Mouse (Mus musculus) spleen, postnatal 14 days (tissue): ENCODE measurements around the gene Pabpn1l.
"Not testable (repeated sequence)": the region's sequence is repeated elsewhere in the genome, so short reads cannot be mapped to it uniquely, and the experiment has no call there.

ENCODE experiments used
- DNase-seq, 2 experiments: peaks; one replicate each; pipeline ENCODE4 v3.0.0; 2021 to 2022; ENCODE audit warnings: low spot score in 2 of 2

The Pabpn1l gene

DNA sequence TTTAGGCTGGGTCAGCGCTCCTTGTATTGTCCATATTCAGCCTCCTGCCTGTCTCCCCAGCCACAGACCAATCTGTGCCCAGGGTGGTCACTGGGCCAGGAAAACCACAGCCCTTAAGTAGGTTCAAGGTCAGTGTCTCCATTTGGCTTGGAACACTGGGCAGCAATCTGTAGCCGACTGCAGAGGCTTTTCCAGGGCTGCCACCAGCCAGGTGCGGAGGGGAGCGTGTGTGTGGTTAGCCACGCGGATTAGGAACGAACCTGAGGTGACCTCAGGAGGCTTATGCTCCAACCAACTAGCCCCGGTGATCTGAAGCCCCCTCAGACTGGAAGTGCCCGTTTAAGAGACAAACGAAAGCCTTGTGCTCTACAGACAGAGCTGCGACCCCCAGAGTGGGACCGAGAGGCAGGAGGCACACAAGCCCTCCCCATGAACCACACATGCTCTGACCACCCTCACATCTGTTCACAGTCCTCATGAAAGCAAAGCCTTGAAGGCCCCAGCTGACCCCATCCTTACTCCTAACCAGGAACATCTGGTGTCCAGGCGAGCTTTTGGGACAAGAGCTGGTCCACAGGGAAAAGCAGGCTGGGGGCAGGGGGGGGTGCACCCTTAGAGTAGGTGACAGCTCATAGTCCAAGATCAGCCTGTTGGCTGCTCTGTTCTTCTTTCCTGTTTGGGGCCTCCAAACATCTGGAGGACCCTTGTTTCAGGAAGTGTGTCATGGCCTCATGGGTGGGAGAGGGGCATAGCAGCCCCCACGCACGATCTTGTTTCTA is 25.8 kb upstream of the Pabpn1l start:
- DNase-seq: no peak

DNA sequence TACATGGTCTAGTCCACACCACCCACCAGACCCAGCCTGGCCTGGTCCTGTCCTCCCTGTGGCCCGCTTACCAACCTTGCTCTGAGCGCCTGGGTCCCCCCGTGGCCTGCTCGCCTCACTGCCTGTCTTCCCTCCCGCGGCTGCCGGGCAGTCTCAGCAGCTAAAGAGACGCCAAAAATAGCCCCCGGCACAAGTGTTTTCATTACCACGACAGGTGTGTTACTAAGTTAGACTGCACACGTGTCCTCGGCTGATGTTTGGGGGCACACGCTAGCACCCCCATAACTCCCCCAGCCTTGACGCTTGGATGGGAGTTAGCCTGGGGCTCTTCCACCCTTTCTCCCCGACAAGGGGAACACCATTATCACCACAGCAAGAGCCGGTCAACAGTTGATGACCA is 23.8 kb upstream of the Pabpn1l start:
- no peak for DNase-seq

DNA sequence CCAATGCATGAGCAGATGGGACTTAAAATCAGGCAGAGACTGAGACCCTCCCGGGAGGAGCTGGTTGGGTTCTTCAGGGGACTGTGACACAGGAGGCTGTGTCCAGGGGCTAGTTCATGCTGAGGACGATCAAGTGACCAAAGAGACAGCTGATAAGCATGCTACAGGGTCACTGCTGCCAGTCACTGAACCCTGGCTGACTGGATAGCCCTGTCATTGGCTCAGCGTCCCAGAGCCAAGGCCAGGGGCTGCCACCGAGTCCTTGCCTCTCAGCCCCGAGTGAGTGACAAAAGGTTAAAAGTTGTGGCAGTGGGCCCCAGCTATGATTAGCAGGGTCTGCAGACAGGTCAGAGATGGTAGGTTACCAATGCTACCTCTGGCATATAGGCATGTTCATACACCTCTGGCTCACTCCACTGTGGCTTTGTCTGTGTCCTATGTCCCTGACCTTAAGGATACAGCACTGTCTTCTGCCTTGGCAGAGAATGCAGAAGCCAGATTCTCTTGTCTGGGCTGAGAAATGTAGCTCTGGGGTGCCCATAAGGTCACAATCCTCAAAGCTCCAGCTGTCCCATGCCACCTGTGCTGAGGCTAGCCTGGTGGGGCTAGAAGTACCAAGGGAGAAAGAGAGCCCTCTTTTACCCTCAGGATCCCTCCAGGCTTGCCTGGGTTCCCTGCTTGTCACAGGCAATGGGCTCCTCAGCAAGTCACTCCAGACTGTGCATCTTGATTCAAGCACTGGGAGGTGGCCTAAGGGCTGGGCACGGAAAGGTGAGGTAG is 21.8 kb upstream of the Pabpn1l start:
- DNase-seq: no peak

DNA sequence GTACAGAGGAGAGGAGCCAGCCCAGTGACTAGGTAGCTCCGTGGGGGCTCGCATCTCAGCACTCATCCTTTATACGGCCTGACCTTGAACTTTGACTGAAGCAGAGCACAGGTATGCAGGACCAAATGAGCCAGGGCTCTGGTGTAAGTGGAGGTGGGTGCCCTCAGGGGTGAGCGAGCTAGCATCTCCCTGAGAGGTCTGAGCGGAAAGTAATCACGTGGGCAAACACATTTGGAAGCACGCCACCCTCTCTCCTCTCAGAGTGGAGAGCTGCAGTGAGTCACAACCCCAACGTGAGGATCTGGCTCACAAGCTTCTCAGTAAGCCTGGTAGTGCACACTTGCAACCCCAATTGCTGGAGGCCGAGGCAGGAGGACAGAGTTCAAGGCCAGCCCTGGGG is 19.5 kb upstream of the Pabpn1l start:
- no peak for DNase-seq

DNA sequence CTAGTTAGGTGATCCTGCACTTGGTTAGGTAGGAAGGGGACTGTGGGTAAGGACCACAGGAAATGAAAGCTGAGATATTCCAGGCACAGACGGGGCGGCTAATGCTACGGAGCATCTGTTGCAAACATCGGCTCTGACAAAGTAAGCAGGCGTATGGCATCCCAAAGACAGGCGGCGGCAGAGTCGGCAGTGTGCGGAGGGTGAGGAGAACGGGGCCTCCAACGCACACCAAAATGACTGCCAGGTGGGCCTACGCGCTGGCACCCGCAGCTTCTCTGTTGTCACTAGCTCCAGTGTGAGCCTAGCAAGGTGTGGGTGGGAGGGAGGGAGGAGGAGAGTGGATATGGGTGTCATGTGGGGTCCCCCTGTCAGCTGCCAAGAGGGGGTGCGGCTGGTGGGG is 18.9 kb upstream of the Pabpn1l start:
- DNase-seq: no peak

DNA sequence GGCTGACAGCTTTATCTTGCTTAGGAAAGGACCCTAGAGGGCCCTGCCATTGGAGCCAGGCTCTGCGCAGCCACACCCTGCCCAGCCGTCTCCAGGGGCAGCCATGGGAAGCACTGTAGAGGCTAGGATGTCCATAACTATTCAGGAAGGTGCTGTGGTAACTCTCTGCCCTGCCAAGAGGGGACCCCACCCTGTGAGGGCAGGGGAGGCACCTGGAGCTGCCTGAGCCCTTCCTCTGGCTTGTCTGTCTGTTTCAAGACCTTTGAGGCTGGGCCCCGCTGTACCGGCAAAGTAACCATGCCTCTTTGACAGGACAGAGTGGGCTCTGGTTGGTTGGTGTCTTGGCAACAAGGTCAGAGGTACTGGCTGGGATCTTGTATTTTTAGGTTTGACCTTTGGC is 18.3 kb upstream of the Pabpn1l start:
- DNase-seq: no peak

DNA sequence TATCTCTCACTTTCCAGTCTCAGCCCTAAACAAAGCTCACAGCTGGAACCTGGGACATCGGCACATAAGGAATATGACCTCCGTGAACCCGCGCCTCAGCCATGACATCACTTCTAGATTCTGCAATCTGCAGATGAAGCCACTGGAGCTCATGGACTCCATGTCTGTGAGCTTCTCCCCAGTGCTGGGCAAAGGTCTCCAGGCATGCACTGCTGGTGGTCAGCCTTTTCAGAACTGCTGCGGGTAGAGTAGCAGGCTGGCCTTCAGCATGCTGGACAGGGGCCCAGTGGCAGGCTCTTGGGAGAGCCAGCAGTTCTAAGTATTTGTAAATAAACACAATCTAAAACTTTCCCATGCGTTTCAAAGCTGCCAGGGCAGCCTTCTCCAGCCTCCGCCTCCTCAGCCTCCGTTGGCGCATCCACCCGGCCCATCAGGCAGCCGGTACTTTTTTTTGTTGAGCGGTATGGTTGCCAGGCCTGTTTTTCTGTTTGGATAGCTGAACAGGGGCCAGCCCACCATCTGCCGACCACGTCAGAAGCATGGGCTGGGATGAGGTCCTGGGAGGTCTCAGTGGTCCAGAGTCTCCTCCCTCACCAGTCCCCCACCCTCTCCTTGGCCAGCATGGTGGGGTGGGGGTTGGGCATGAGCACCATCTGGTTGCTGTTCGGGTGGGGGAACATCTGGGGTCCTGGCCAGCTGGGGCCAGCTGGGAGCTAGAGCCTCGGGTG is 17.1 kb upstream of the Pabpn1l start:
- DNase-seq: no peak

DNA sequence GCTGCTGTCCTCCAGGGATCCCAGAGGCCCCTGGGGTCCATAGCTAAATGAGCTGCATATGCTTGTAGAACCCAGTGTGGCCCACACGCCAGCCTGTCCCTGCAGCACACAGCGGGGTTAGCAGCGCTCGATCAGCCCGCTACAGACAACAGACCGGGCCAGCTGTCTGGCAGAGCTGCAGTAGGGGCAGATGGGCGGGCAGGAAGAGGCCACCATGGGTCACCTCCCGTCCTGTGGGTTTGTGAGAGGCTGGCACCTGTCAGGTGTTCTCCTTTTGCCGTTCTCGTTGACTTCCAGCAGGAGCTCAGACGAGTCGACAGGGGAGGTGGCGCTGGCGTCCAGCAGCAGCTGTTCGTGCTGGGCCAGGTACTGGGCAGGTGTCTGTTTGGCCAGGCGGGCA is 16.1 kb upstream of the Pabpn1l start:
- DNase-seq: no peak

DNA sequence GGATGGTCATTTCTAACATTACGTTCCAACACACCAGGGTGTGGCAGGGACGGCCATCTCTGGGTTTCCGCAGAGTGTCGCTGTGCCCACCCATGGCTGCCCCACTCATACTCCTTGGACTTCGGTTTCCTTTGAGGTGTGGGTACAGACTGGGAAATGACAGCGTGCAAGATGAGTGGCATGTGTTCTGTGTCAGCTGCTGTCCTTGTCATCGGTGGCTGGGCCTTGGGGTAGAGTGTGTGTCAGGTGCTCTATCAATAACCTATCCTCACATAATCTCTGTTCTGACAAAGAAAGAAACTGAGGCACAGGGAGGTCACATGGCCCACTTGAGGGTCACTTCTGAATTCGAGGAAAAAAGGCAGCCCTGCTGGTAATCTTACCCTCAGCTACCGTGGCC is 14.7 kb upstream of the Pabpn1l start:
- DNase-seq: no peak

DNA sequence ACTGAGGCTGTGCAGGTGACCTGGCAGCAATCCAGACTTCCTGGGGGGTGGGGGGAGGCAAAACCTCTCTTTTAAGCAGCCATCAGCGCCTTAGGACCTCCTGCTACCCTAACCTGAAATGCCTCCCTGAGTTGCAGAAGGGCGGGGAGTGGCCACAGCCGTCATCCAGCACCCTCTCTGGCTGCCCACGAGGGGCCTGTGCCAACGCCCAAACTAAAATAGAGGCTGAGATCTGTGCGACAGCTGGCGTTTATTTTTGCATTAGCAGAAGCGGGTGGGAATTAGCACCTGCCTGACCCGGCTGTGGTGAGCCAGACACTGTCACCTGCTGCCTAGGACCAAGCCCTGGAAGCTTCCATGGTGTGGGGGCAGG is 14.2 kb upstream of the Pabpn1l start:
- DNase-seq: no peak

DNA sequence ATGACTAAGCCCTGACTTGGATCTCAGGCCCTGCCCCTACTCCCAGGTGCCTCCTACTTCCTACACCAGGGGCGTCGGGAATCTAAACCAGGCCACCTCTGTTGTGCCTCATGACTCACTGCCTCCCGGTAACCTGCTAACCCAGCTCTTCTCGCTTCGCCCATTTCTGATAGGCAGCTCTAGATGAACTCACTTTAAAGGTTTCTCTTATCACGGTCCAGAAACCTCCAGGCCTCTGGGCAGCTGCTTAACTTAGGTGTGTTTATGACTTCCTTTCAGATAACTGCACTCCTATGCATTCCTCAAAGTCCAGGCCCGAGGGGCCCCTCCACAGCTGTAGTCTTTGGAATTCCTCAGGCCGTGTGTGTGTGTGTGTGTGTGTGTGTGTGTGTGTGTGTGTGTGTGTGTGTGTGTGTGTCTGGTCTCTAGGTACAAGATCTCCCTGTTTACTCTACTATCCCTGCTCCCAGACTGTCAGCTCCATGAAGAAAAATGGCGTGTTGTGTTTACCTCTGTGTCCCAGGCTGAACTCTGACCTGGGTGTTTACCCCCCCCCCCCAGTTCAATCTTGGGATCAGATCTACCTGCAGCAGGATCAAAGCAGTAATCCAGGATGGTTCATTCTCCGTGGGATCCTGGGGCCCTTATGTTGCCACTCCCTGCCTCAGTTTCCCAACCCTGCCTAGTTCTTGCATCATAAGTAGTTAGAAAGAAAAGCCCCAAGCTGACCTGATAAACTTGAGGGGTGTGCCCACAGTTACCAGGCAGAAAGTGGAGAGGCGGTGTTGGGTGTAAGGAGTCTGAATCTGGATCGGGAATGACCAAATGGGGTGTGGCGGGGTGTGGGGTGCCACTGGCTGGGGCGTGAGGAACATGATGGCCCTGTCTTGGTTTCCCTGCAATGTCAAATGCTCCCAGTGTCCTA is 13.6 kb upstream of the Pabpn1l start:
- no peak for DNase-seq

DNA sequence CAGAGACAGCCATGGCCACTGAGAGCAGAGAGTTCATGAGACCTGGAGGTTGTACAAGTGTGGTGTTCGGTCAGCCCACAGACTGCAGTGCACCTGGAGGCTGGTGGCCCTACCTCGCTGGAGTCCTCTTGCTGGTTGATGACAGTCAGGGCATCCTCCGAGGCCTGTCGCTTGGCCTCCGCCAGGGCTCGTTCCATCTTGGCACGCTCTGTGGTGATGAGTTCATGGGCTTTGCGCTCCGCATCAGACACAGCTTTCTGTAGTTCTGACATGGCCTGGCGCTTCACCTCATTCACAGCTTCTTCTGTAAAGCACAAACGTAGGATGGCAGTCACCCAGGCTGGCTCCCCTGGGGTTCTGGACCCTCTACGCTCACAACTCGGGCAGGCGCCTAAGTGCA is 10.7 kb upstream of the Pabpn1l start:
- DNase-seq: no peak

DNA sequence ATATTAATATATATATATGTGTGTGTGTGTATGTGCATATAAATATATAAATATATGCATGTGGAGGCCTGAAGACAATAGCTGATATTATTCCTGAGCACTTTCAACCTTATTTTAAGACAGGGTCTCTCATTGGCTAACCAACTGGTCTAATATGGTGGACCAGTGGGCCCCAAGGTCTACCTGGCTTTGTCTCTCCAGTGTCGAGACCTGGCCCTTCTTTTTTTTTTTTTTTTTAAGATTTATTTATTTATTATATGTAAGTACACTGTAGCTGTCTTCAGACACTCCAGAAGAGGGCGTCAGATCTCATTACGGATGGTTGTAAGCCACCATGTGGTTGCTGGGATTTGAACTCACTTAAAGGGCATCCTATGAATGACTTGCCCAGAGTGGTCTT is 9.6 kb upstream of the Pabpn1l start:
- not testable (repeated sequence) for DNase-seq

DNA sequence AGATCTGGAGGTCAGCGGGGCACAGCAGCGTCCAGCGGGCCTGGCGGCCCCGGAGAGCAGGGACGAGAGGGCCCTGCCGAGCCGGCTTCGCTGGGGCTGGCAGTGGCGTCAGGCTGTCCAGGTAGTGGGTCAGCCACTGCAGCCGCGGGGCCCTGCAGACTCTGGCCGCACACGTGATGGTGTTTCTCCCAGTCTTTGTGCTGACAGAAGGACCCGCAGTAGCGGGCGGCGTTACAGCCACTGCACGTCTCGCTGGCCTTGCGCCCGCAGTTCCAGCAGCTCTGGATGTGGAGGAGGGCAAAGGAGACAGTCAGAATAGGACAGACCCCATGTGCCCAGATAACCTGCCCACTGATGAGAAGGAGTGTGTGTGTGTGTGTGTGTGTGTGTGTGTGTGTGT is 8.2 kb upstream of the Pabpn1l start:
- DNase-seq: no peak

DNA sequence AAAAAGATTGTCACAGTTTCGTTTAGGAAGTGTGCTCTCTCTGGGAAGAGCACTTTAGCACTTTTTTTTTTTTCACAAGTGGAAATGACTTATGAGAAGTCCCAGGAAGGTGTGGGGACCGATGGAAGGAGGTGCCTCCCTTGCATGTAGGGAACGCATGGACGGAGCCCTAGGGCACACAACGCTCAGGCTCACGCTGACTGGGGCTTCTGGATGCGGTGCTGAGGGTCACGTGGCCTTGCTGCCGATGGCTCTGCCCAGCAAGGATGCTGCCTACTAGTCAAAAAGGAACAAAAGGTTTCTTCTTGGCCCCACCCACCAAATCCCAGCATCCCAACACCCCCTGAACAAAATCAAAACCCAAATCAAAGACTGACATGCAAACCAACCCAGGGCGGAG is 6.8 kb upstream of the Pabpn1l start:
- no peak for DNase-seq

DNA sequence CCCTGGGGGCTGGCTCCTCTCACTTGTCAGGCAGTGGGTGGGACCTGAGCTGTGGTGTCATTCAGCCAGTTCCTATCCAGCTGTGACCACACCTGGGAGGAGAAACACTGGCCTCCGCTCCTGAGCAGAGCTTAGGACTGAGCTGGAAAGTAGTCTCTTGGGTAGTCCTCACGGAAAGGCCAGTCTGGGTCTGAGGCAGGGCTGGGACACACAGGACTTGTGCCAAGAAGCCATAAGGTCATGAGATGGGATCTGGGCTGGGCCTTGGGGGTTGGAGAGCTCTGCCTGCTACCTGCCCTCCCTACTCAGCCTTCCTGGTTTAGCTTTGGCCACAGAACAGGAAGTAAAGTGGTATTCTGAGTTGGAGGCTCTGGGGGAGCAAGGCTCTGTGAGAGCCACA is 4.4 kb upstream of the Pabpn1l start:
- no peak for DNase-seq

DNA sequence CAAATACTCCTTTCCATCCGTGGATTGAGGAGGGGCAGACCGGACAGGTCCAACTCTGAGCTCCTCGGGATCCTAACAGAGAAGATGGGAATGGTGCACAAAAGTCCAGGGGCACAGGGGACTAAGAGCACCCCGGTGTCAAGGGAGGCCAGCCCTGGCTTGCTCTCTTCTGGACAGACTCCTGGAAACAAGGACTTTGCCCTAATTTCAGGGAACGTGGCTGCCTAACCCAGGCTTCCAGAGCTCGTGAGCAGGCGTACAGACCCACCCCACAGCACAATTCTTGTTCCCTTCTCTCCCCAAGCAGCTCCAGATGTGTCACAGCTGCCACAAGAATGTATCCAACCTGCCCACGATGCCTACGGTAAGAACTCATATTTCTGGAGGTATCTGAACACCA is 3.3 kb upstream of the Pabpn1l start:
- no peak for DNase-seq

DNA sequence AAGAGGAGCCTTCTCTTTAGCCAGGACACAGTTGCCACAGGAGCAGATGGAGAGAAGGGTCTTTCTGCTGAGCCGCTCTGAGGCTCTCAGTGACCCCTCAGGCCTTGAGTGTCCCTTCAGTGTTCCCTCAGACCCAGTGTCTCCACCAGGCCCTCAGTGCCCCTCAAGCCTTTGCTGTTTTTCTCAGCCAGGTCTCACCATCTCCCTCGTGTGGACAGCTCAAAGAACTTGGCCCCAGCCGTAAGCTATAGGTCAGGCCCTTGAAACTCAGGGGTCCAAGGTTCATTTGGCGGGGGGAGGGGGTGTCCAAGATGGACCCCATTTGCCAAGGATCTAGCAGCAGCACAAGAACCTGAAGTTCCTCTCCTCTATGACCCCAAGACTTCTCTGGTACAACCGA is 2.1 kb upstream of the Pabpn1l start:
- DNase-seq: no peak

DNA sequence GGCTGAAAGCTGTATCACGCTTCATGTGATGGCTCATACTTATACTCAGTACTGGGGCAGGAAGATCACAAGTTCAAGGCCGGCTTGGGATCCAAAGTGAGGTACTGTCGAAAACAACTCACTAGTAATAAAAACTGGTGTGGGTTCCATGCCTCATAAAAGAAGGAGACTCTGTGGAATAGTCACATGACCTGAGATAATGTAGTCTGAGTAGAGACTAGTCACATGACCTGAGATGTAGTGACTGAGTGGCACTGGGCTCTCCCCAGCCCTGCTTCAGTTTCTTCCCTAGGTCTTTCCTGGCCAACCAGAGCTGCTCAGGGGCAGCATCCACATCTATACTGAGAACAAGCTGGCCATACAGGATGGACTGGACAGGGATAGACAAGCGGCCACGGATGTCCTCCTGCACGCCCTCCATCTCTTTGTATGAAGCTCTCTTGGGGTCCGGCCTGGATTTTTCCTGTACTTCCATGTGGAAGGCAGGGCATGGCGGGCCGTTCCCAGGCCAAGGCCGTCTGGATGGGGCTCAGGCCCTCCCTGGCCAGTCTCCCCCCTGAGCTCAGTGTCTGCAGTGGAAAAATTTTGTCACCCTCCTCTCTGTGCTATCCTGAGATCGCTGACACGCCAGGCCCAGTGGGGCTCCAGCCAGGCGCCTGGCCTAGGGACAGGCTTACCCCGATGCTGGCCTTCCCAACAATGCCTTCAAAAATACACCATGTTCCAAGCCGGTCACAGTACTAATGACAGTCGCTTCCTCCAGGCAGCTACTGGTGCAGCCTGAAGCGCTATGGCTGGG is 1.5 kb upstream of the Pabpn1l start:
- no peak for DNase-seq

DNA sequence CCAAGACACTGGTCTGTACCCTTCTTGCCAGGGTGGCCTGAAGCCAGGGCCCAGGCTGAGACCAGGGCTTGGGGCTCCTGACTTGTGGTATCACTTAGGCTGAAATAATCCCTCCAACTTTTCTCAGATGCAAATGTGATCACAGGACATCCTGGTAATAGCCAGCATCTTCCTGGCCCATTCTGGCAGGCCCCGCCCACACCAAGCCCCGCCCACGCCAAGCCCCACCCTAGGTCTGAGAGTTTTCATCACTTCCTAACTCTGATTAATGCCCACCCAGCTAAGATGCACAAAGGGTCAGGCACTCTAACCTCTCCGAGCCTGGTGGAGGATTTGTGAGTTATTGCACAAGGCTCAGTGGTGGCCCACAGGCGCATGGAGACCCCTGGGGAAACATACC is 2.1 kb downstream of the Pabpn1l start:
- no peak for DNase-seq
